Mouse (Mus musculus): Measurements from ENCODE around the gene Adh1. TPM values are rescaled to one million over a fixed set of nuclear protein-coding genes. Genes with fewer than 3 reads are reported as not detected.

Adh1 gene
- 147 and 160 TPM in 2 replicates for polyA plus RNA-seq (2015; fragmentation: Nextera tagmentation; extraction: Ambion mirVana)

DNA sequence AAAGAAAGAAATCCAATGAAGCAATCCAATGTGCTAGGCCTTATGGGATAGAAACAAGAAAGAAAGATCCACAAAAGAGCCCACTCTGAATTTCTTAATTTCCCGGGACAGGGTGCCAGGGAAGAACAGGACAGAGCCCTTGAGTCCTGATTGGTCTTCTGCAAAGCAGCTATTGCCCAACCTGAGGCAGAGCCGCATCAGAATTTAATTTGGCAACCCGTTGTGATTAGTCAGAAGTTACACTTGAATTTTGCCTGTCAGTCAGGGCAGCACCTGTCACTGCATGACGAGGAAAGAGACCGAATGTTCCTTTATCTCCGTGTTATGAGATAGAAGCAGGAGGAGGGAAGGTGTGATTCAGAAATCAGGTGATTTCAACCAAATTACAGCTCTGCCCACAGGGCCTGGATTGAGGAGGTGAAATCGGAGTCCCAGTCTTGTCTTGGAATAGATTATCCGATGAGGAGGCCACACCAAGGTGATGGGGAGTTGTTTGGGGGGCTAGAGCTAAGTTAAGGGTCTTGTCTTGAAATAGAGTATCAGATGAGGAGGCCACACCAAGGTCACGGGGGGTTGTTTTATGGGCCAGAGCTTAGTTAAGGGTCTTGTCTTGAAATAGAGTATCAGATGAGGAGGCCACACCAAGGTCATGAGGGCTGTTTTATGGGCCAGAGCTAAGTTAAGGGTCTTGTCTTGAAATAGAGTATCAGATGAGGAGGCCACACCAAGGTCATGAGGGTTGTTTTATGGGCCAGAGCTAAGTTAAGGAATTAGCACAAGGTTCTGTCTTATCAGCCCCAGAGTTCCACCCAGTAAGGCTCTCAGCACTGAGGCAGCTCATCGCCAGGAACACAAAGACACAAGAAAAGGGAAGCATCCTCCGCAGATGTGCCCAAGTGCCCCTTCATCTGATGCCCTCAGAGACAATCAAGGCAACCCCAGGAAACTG is at the start of gene Adh1:
Gene Adh1 (plus strand): TSS at position 271 of the 949 bp plus-strand sequence.
- Histone ChIP-seq H3K4me1 (replicated peaks; ENCODE audit: insufficient read depth, low read length) (no peaks in the 10 kb centered on the region), H3K9ac (ENCODE audit: low read depth, low read length) (no peak within 1 kb of the TSS), H3K27ac (no peak within 1 kb of the TSS), H3K27me3 (ENCODE audit: insufficient read depth, low read length) (no peaks in the 10 kb centered on the region), H3K36me3 (ENCODE audit: insufficient read depth, low read length) (no peaks in the 10 kb centered on the region), H3K4me2 (ENCODE audit: low read length) (no peak within 1 kb of the TSS), H3K9me3 (replicated peaks; ENCODE audit: low read length) (no peaks in the 10 kb centered on the region), H3K4me3 (replicated peaks; ENCODE audit: low read depth, low read length) (no peak within 1 kb of the TSS)
- ATAC-seq (replicated peaks; ENCODE audit: low FRiP score, low read depth) = no peak
- WGBS = 57% methylated on average over 11 of the region's 11 CpGs
- DNase-seq (ENCODE audit: low spot score) = no peak
- TF ChIP-seq CTCF (IDR thresholded peaks at IDR 0.05; ENCODE audit: low read depth) = no peak

- H3K27ac ChIP-seq = no peak overlapping the region
- H3K27me3 ChIP-seq (ENCODE audit: insufficient read depth, low read length) = no peaks in the 10 kb centered on the region
- no peaks in the 10 kb centered on the region for H3K9me3 ChIP-seq (replicated peaks; ENCODE audit: low read length)
- no peaks in the 10 kb centered on the region for H3K4me1 ChIP-seq (replicated peaks; ENCODE audit: insufficient read depth, low read length)
- ATAC-seq (replicated peaks; ENCODE audit: low FRiP score, low read depth) = no peak
- no peak for DNase-seq (ENCODE audit: low spot score)
- H3K9ac ChIP-seq (ENCODE audit: low read depth, low read length) = no peak overlapping the region
- no peak overlapping the region for H3K4me3 ChIP-seq (replicated peaks; ENCODE audit: low read depth, low read length)
- no peaks in the 10 kb centered on the region for H3K36me3 ChIP-seq (ENCODE audit: insufficient read depth, low read length)
- H3K4me2 ChIP-seq (ENCODE audit: low read length) = no peak overlapping the region
- WGBS = 89% methylated on average over 4 of the region's 4 CpGs
- no peak for TF ChIP-seq CTCF (IDR thresholded peaks at IDR 0.05; ENCODE audit: low read depth)
These were observed 48.3 kb upstream of the Adh1 start for GRCm38 (mm10) chr3:138212431-138212951.

- peak; percentile 30 for DNase-seq (ENCODE audit: low spot score)
- 47% methylated on average over 11 of the region's 11 CpGs for WGBS
These were observed 45.3 kb upstream of the Adh1 start for GRCm38 (mm10) chr3:138215395-138215989.

DNA sequence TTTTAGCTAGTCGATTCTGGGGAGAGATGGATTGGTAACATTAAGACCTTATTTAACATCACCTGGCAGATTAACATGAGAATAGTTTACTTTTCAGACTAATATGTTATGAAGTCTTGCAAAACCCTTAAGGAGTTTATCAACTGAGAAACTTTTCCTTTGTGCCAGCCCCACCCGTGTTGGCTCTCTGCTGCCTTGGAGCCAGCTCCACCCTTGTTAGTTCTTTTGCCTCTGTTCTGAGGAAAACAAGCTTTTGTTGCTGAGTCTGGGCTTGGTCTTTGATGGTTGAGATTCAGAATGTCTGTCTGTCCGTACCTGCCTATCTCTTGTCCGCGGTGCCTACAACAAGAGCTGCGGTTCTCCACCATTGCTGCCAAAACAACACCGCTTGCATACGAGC is 44.7 kb upstream of the Adh1 start:
- Histone ChIP-seq H3K4me3 (replicated peaks; ENCODE audit: low read depth, low read length) (no peak overlapping the region), H3K4me2 (ENCODE audit: low read length) (no peak overlapping the region), H3K27me3 (ENCODE audit: insufficient read depth, low read length) (no peaks in the 10 kb centered on the region), H3K9me3 (replicated peaks; ENCODE audit: low read length) (no peaks in the 10 kb centered on the region), H3K9ac (ENCODE audit: low read depth, low read length) (no peak overlapping the region), H3K36me3 (ENCODE audit: insufficient read depth, low read length) (no peaks in the 10 kb centered on the region), H3K4me1 (replicated peaks; ENCODE audit: insufficient read depth, low read length) (no peaks in the 10 kb centered on the region), H3K27ac (no peak overlapping the region)
- 84% methylated on average over 8 of the region's 8 CpGs for WGBS
- no peak for DNase-seq (ENCODE audit: low spot score)
- TF ChIP-seq CTCF (IDR thresholded peaks at IDR 0.05; ENCODE audit: low read depth) = no peak
- ATAC-seq (replicated peaks; ENCODE audit: low FRiP score, low read depth) = no peak

More at GRCm38 (mm10) chr3:138215395-138215989, 45.3 kb upstream of the Adh1 start:
- no peak for ATAC-seq (replicated peaks; ENCODE audit: low FRiP score, low read depth)
- no peaks in the 10 kb centered on the region for H3K27me3 ChIP-seq (ENCODE audit: insufficient read depth, low read length)
- no peak overlapping the region for H3K4me2 ChIP-seq (ENCODE audit: low read length)
- H3K27ac ChIP-seq = no peak overlapping the region
- H3K36me3 ChIP-seq (ENCODE audit: insufficient read depth, low read length) = no peaks in the 10 kb centered on the region
- no peak for TF ChIP-seq CTCF (IDR thresholded peaks at IDR 0.05; ENCODE audit: low read depth)
- H3K9ac ChIP-seq (ENCODE audit: low read depth, low read length) = no peak overlapping the region
- H3K4me1 ChIP-seq (replicated peaks; ENCODE audit: insufficient read depth, low read length) = no peaks in the 10 kb centered on the region
- H3K9me3 ChIP-seq (replicated peaks; ENCODE audit: low read length) = no peaks in the 10 kb centered on the region
- no peak overlapping the region for H3K4me3 ChIP-seq (replicated peaks; ENCODE audit: low read depth, low read length)

- DNase-seq (ENCODE audit: low spot score) = no peak
- whole genome bisulfite sequencing = 79% methylated on average over 10 of the region's 10 CpGs
- Histone ChIP-seq H3K9me3 (replicated peaks; ENCODE audit: low read length) (no peaks in the 10 kb centered on the region), H3K4me2 (ENCODE audit: low read length) (no peak within 1 kb of the TSS), H3K9ac (ENCODE audit: low read depth, low read length) (no peak within 1 kb of the TSS), H3K36me3 (ENCODE audit: insufficient read depth, low read length) (no peaks in the 10 kb centered on the region), H3K4me3 (replicated peaks; ENCODE audit: low read depth, low read length) (no peak within 1 kb of the TSS), H3K27me3 (ENCODE audit: insufficient read depth, low read length) (no peaks in the 10 kb centered on the region), H3K27ac (no peak within 1 kb of the TSS), H3K4me1 (replicated peaks; ENCODE audit: insufficient read depth, low read length) (no peaks in the 10 kb centered on the region)
- ATAC-seq (replicated peaks; ENCODE audit: low FRiP score, low read depth) = no peak
- no peak for TF ChIP-seq CTCF (IDR thresholded peaks at IDR 0.05; ENCODE audit: low read depth)
These were observed 43.0 kb upstream of the Adh1 start, which contains the start of gene Adh7 for GRCm38 (mm10) chr3:138217631-138218264. Adh7 (plus strand) TSS chr3:138217760.

GRCm38 (mm10) chr3:138221116-138221515 is 39.7 kb upstream of the Adh1 start:
- TF ChIP-seq CTCF (IDR thresholded peaks at IDR 0.05; ENCODE audit: low read depth) = no peak
- DNase-seq (ENCODE audit: low spot score) (no peak), ATAC-seq (replicated peaks; ENCODE audit: low FRiP score, low read depth) (no peak)
- Histone ChIP-seq H3K9me3 (replicated peaks; ENCODE audit: low read length) (no peaks in the 10 kb centered on the region), H3K9ac (ENCODE audit: low read depth, low read length) (no peak overlapping the region), H3K4me1 (replicated peaks; ENCODE audit: insufficient read depth, low read length) (no peaks in the 10 kb centered on the region), H3K4me2 (ENCODE audit: low read length) (no peak overlapping the region), H3K4me3 (replicated peaks; ENCODE audit: low read depth, low read length) (no peak overlapping the region), H3K27me3 (ENCODE audit: insufficient read depth, low read length) (no peaks in the 10 kb centered on the region), H3K36me3 (ENCODE audit: insufficient read depth, low read length) (no peaks in the 10 kb centered on the region), H3K27ac (no peak overlapping the region)
- WGBS = 92% methylated on average over 11 of the region's 11 CpGs

Data from kidney, postnatal 0 days (tissue).